Mouse (Mus musculus): Measurements from ENCODE around the gene Zg16.

- TF ChIP-seq POLR2A (IDR thresholded peaks at IDR 0.05; ENCODE audit: borderline replicate concordance, control insufficient read depth, low read depth, low read length) (no peak), CTCF (IDR thresholded peaks at IDR 0.05; ENCODE audit: control insufficient read depth, insufficient read depth, low read length) (no peak)
Measured at GRCm38 (mm10) chr7:127014993-127015392, 72.1 kb downstream of the Zg16 start.

Measured in bone marrow, adult 2 months (tissue).